Mouse (Mus musculus): ENCODE measurements at regions not wholly inside any gene's neighbourhood (a gene's known extent, or its start where the extent isn't known, plus 50 kb on each side); places are given as distances from the start of the nearest gene placed in this dataset.
"Not testable (repeated sequence)": the region's sequence is repeated elsewhere in the genome, so short reads cannot be mapped to it uniquely, and the experiment has no call there.

- 90% methylated on average over 8 of the region's 8 CpGs for WGBS
- Histone ChIP-seq H3K36me3 (ENCODE audit: control insufficient read depth, insufficient read depth, low read length) (no peaks in the 10 kb centered on the region), H3K9ac (ENCODE audit: low read length) (no peak overlapping the region), H3K27ac (replicated peaks) (no peak overlapping the region), H3K4me2 (replicated peaks; ENCODE audit: low read depth) (no peak overlapping the region), H3K4me1 (replicated peaks; ENCODE audit: control insufficient read depth, insufficient read depth) (no peaks in the 10 kb centered on the region), H3K9me3 (ENCODE audit: control insufficient read depth, low read length) (no peaks in the 10 kb centered on the region), H3K27me3 (ENCODE audit: control insufficient read depth, insufficient read depth, low read length) (no peaks in the 10 kb centered on the region), H3K4me3 (ENCODE audit: low read depth, low read length) (no peak overlapping the region)
- DNase-seq (ENCODE audit: low spot score), result no peak
- ATAC-seq (ENCODE audit: low FRiP score, low TSS enrichment), result no peak
- no peak for TF ChIP-seq CTCF (IDR thresholded peaks at IDR 0.05; ENCODE audit: low read depth)
Observed at GRCm38 (mm10) chr8:34651750-34652149, 540.2 kb upstream of the Gm10131 start.

GRCm38 (mm10) chr8:34628221-34628620 lies 516.7 kb upstream of the Gm10131 start:
- H3K27ac ChIP-seq (replicated peaks); H3K9ac ChIP-seq (ENCODE audit: low read length); H3K36me3 ChIP-seq (ENCODE audit: control insufficient read depth, insufficient read depth, low read length); H3K4me2 ChIP-seq (replicated peaks; ENCODE audit: low read depth); H3K4me3 ChIP-seq (ENCODE audit: low read depth, low read length); H3K4me1 ChIP-seq (replicated peaks; ENCODE audit: control insufficient read depth, insufficient read depth); ATAC-seq (ENCODE audit: low FRiP score, low TSS enrichment); H3K27me3 ChIP-seq (ENCODE audit: control insufficient read depth, insufficient read depth, low read length); H3K9me3 ChIP-seq (ENCODE audit: control insufficient read depth, low read length); DNase-seq (ENCODE audit: low spot score): not testable (repeated sequence)
- 85% methylated on average over 2 of the region's 2 CpGs for WGBS

GRCm38 (mm10) chr8:34625670-34626069 lies 514.1 kb upstream of the Gm10131 start:
- no peak overlapping the region for H3K4me2 ChIP-seq (replicated peaks; ENCODE audit: low read depth)
- DNase-seq (ENCODE audit: low spot score) (no peak), ATAC-seq (ENCODE audit: low FRiP score, low TSS enrichment) (no peak)
- H3K9ac ChIP-seq (ENCODE audit: low read length), result no peak overlapping the region
- H3K36me3 ChIP-seq (ENCODE audit: control insufficient read depth, insufficient read depth, low read length), result no peaks in the 10 kb centered on the region
- no peak overlapping the region for H3K27ac ChIP-seq (replicated peaks)
- TF ChIP-seq CTCF (IDR thresholded peaks at IDR 0.05; ENCODE audit: low read depth), result no peak
- no peak for TF ChIP-seq EP300 (optimal IDR thresholded peaks at IDR 0.05)
- H3K4me3 ChIP-seq (ENCODE audit: low read depth, low read length), result no peak overlapping the region
- no peaks in the 10 kb centered on the region for H3K9me3 ChIP-seq (ENCODE audit: control insufficient read depth, low read length)
- no peaks in the 10 kb centered on the region for H3K4me1 ChIP-seq (replicated peaks; ENCODE audit: control insufficient read depth, insufficient read depth)
- H3K27me3 ChIP-seq (ENCODE audit: control insufficient read depth, insufficient read depth, low read length), result no peaks in the 10 kb centered on the region
- WGBS, result 77% methylated on average over 10 of the region's 10 CpGs

- TF ChIP-seq CTCF (IDR thresholded peaks at IDR 0.05; ENCODE audit: low read depth) (no peak), EP300 (optimal IDR thresholded peaks at IDR 0.05) (no peak)
- H3K4me3 ChIP-seq (ENCODE audit: low read depth, low read length), result no peak overlapping the region
- H3K4me1 ChIP-seq (replicated peaks; ENCODE audit: control insufficient read depth, insufficient read depth), result no peaks in the 10 kb centered on the region
- H3K4me2 ChIP-seq (replicated peaks; ENCODE audit: low read depth), result no peak overlapping the region
- H3K9me3 ChIP-seq (ENCODE audit: control insufficient read depth, low read length), result no peaks in the 10 kb centered on the region
- ATAC-seq (ENCODE audit: low FRiP score, low TSS enrichment) (no peak), DNase-seq (ENCODE audit: low spot score) (no peak)
- no peak overlapping the region for H3K27ac ChIP-seq (replicated peaks)
- no peaks in the 10 kb centered on the region for H3K36me3 ChIP-seq (ENCODE audit: control insufficient read depth, insufficient read depth, low read length)
- H3K27me3 ChIP-seq (ENCODE audit: control insufficient read depth, insufficient read depth, low read length), result no peaks in the 10 kb centered on the region
- 60% methylated on average over 7 of the region's 7 CpGs for WGBS
- H3K9ac ChIP-seq (ENCODE audit: low read length), result no peak overlapping the region
Observed at GRCm38 (mm10) chr8:34623783-34624182, 512.2 kb upstream of the Gm10131 start.

GRCm38 (mm10) chr8:34622177-34623114 lies 510.9 kb upstream of the Gm10131 start:
- TF ChIP-seq CTCF (IDR thresholded peaks at IDR 0.05; ENCODE audit: low read depth), result no peak
- peak; percentile 20 for TF ChIP-seq EP300 (optimal IDR thresholded peaks at IDR 0.05)
- no peaks in the 10 kb centered on the region for H3K36me3 ChIP-seq (ENCODE audit: control insufficient read depth, insufficient read depth, low read length)
- DNase-seq (ENCODE audit: low spot score) (peak; percentile 89), ATAC-seq (ENCODE audit: low FRiP score, low TSS enrichment) (peak; percentile 98)
- peak overlapping the region; percentile 40; the same call in 1 of the 2 replicates for H3K4me2 ChIP-seq (replicated peaks; ENCODE audit: low read depth)
- no peak overlapping the region for H3K4me3 ChIP-seq (ENCODE audit: low read depth, low read length)
- H3K27ac ChIP-seq (replicated peaks), result peak overlapping the region; percentile 81
- no peaks in the 10 kb centered on the region for H3K4me1 ChIP-seq (replicated peaks; ENCODE audit: control insufficient read depth, insufficient read depth)
- H3K27me3 ChIP-seq (ENCODE audit: control insufficient read depth, insufficient read depth, low read length), result no peaks in the 10 kb centered on the region
- H3K9me3 ChIP-seq (ENCODE audit: control insufficient read depth, low read length), result no peaks in the 10 kb centered on the region
- no peak overlapping the region for H3K9ac ChIP-seq (ENCODE audit: low read length)
- 51% methylated on average over 25 of the region's 25 CpGs for WGBS

GRCm38 (mm10) chr8:34618046-34618445 lies 506.5 kb upstream of the Gm10131 start:
- Histone ChIP-seq H3K4me1 (replicated peaks; ENCODE audit: control insufficient read depth, insufficient read depth) (no peaks in the 10 kb centered on the region), H3K9ac (ENCODE audit: low read length) (no peak overlapping the region), H3K36me3 (ENCODE audit: control insufficient read depth, insufficient read depth, low read length) (no peaks in the 10 kb centered on the region), H3K9me3 (ENCODE audit: control insufficient read depth, low read length) (no peaks in the 10 kb centered on the region), H3K27ac (replicated peaks) (no peak overlapping the region), H3K4me3 (ENCODE audit: low read depth, low read length) (no peak overlapping the region), H3K27me3 (ENCODE audit: control insufficient read depth, insufficient read depth, low read length) (no peaks in the 10 kb centered on the region), H3K4me2 (replicated peaks; ENCODE audit: low read depth) (no peak overlapping the region)
- no peak for DNase-seq (ENCODE audit: low spot score)
- WGBS, result 29% methylated on average over 4 of the region's 5 CpGs
- no peak for ATAC-seq (ENCODE audit: low FRiP score, low TSS enrichment)
- TF ChIP-seq CTCF (IDR thresholded peaks at IDR 0.05; ENCODE audit: low read depth), result no peak
- no peak for TF ChIP-seq EP300 (optimal IDR thresholded peaks at IDR 0.05)

Measured in stomach, postnatal 0 days (tissue).